Mouse (Mus musculus): ENCODE data around the gene Mrps18b. TPM values are rescaled to one million over a fixed set of nuclear protein-coding genes. Genes with fewer than 3 reads are reported as not detected.
A peak's percentile ranks its signal among the peaks of the same experiment; 100 is the strongest.

Gene Mrps18b
- polyA plus RNA-seq, 1 experiment from 2014 or later, result 83.4 TPM

DNA sequence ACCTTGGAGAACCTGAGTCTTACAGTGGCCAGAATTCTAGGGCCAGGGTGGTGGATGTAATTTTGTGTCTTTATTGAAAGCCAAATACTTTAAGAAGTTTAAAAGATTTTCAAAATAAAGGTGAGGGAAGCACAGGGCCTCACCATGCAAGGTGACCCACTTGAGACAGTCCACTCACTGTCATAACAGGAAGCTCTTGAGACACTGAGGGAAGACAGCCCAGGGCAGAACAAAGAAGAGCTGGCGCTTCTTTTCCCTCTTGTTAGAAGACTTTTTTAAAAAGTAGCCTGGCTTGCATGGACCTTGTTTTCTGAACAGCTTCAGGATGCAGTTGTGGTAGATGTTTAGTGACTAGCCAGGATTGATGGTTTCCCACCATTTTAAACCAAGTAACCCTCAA lies 4.2 kb upstream of the Mrps18b start:
- no peak for DNase-seq (ENCODE audit: low spot score)
- TF ChIP-seq EP300 (optimal IDR thresholded peaks at IDR 0.05) (no peak), CTCF (IDR thresholded peaks at IDR 0.05; ENCODE audit: low read depth) (no peak)
- Histone ChIP-seq H3K9me3 (ENCODE audit: control insufficient read depth, low read length) (no peaks in the 10 kb centered on the region), H3K27ac (replicated peaks) (peak overlapping the region; percentile 79), H3K36me3 (ENCODE audit: control insufficient read depth, insufficient read depth, low read length) (peaks cover 10% of the 10 kb centered on the region), H3K27me3 (ENCODE audit: control insufficient read depth, insufficient read depth, low read length) (no peaks in the 10 kb centered on the region), H3K4me2 (replicated peaks; ENCODE audit: low read depth) (peak overlapping the region; percentile 52; the same call in 1 of the 2 replicates), H3K9ac (ENCODE audit: low read length) (peak overlapping the region; percentile 31; the same call in 1 of the 2 replicates), H3K4me3 (ENCODE audit: low read depth, low read length) (no peak overlapping the region), H3K4me1 (replicated peaks; ENCODE audit: control insufficient read depth, insufficient read depth) (peaks cover 4% of the 10 kb centered on the region)
- no peak for ATAC-seq (ENCODE audit: low FRiP score, low TSS enrichment)
- WGBS, result 75% methylated on average over 1 of the region's 1 CpGs

DNA sequence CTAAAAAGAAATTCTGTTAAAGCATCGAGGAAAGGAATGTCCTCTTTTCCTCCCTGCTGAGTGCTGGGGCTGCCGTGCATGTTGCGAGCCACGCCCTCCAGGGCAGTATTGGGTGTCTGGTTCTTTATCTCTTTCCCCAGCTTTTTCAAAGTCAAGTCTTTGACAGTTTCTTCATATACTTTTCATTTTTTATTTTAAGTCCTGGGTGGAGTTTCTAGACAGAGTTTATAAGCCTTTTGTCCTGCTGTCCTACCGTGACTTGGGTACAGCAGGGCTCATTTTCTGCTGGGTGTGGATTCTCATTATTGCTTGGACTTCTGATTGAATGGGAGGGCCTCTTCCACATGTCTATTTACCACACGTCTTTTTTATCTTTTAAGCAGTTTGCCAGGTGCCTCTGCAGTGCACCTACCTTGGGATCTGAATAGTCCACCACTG lies 3.7 kb upstream of the Mrps18b start:
- Histone ChIP-seq H3K4me3 (ENCODE audit: low read depth, low read length) (0 out of 2 replicates have a peak overlapping the region, but pooled peaks have one; percentile 17), H3K27me3 (ENCODE audit: control insufficient read depth, insufficient read depth, low read length) (no peaks in the 10 kb centered on the region), H3K4me1 (replicated peaks; ENCODE audit: control insufficient read depth, insufficient read depth) (peaks cover 4% of the 10 kb centered on the region), H3K36me3 (ENCODE audit: control insufficient read depth, insufficient read depth, low read length) (peaks cover 5% of the 10 kb centered on the region), H3K9me3 (ENCODE audit: control insufficient read depth, low read length) (no peaks in the 10 kb centered on the region), H3K9ac (ENCODE audit: low read length) (peak overlapping the region; percentile 41; the same call in 1 of the 2 replicates), H3K4me2 (replicated peaks; ENCODE audit: low read depth) (peak overlapping the region; percentile 52), H3K27ac (replicated peaks) (peak overlapping the region; percentile 79; the same call in 1 of the 2 replicates)
- 28% methylated on average over 6 of the region's 6 CpGs for WGBS
- DNase-seq (ENCODE audit: low spot score), result no peak
- no peak for ATAC-seq (ENCODE audit: low FRiP score, low TSS enrichment)
- TF ChIP-seq EP300 (optimal IDR thresholded peaks at IDR 0.05), result no peak
- no peak for TF ChIP-seq CTCF (IDR thresholded peaks at IDR 0.05; ENCODE audit: low read depth)

DNA sequence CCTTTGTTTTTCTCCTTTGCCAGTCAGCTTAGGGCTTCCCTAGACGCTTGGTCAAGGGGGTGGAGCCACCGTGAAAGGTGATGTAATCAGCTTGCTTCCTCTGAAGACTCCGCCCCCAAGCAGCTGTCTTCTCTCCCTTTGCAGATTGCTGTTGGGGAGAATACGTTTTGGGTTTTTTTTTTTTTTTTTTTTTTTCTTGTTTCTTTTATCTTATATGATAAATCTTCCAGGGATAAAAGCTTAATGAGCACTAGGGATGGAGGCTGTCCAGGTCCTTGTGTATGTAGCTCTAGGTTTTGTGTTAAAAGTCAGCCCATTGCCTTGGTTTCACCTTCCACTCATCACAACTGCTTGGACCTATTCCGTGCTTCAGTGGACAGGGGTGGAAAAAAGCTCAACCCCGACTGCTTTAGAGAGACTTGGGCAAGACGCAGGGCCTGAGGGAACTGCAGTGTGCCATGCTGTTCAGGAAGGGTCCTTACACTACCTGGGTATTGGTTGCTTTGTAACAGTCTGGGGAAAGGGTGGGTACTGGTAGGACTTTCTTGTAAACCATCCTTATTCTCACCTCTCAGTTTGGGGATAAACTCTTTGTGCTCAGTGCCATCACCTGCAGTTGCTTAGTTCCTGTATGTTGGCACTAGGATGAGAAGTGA lies 3.0 kb upstream of the Mrps18b start:
- Histone ChIP-seq H3K27ac (replicated peaks) (peak overlapping the region; percentile 95), H3K9ac (ENCODE audit: low read length) (peak overlapping the region; percentile 41), H3K4me3 (ENCODE audit: low read depth, low read length) (peak overlapping the region; percentile 17; the same call in 1 of the 2 replicates), H3K4me1 (replicated peaks; ENCODE audit: control insufficient read depth, insufficient read depth) (peaks cover 4% of the 10 kb centered on the region), H3K4me2 (replicated peaks; ENCODE audit: low read depth) (peak overlapping the region; percentile 52), H3K9me3 (ENCODE audit: control insufficient read depth, low read length) (no peaks in the 10 kb centered on the region), H3K36me3 (ENCODE audit: control insufficient read depth, insufficient read depth, low read length) (peaks cover 2% of the 10 kb centered on the region), H3K27me3 (ENCODE audit: control insufficient read depth, insufficient read depth, low read length) (no peaks in the 10 kb centered on the region)
- TF ChIP-seq EP300 (optimal IDR thresholded peaks at IDR 0.05) (no peak), CTCF (IDR thresholded peaks at IDR 0.05; ENCODE audit: low read depth) (no peak)
- DNase-seq (ENCODE audit: low spot score) (peak; percentile 94), ATAC-seq (ENCODE audit: low FRiP score, low TSS enrichment) (peak; percentile 35)
- WGBS, result 7% methylated on average over 7 of the region's 7 CpGs

DNA sequence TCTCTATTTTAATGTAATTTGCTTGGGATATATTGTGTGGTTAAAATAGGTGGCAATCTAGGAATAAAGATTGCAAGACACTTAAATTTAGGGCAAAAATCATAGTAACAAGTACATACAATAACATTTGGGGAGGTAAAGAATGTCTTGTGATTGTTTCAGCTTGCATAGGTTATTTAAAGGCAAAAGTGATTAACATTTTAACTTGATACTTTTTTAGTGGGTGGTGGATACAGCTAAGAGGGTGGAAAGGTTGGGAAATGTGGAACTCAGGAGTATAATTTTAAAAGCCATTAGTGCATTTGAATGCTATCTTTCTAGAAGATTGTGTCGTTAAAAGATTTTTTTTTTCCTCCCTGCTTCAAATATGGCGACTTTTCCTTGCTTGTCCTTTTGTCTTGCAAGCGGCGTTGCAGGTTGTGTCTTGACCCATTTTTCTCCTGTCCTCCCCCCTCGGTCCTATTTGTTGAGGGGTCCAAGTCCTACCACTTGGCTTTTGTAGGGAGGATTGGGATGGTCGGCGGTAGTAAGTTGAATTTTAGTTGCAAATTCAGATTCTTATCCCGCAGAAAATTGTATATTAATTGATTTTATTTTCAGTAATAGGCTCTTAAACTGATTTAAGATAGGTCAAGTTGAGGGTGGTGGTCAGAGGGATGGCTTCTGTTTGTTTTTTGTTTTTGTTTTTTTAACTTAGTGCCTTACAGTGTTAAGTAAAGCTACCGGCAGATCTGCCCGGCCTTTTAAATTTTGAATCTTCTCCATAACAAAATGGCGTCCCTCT lies 2.3 kb upstream of the Mrps18b start:
- no peak for ATAC-seq (ENCODE audit: low FRiP score, low TSS enrichment)
- peak overlapping the region; percentile 80 for H3K9ac ChIP-seq (ENCODE audit: low read length)
- no peaks in the 10 kb centered on the region for H3K36me3 ChIP-seq (ENCODE audit: control insufficient read depth, insufficient read depth, low read length)
- H3K9me3 ChIP-seq (ENCODE audit: control insufficient read depth, low read length), result no peaks in the 10 kb centered on the region
- no peaks in the 10 kb centered on the region for H3K27me3 ChIP-seq (ENCODE audit: control insufficient read depth, insufficient read depth, low read length)
- H3K4me3 ChIP-seq (ENCODE audit: low read depth, low read length), result peak overlapping the region; percentile 75
- peaks cover 4% of the 10 kb centered on the region for H3K4me1 ChIP-seq (replicated peaks; ENCODE audit: control insufficient read depth, insufficient read depth)
- under 1% methylated on average over 11 of the region's 11 CpGs for WGBS
- H3K27ac ChIP-seq (replicated peaks), result peak overlapping the region; percentile 95
- peak; percentile 54 for DNase-seq (ENCODE audit: low spot score)
- H3K4me2 ChIP-seq (replicated peaks; ENCODE audit: low read depth), result peak overlapping the region; percentile 67
- TF ChIP-seq EP300 (optimal IDR thresholded peaks at IDR 0.05), result peak; percentile 54
- TF ChIP-seq CTCF (IDR thresholded peaks at IDR 0.05; ENCODE audit: low read depth), result no peak

DNA sequence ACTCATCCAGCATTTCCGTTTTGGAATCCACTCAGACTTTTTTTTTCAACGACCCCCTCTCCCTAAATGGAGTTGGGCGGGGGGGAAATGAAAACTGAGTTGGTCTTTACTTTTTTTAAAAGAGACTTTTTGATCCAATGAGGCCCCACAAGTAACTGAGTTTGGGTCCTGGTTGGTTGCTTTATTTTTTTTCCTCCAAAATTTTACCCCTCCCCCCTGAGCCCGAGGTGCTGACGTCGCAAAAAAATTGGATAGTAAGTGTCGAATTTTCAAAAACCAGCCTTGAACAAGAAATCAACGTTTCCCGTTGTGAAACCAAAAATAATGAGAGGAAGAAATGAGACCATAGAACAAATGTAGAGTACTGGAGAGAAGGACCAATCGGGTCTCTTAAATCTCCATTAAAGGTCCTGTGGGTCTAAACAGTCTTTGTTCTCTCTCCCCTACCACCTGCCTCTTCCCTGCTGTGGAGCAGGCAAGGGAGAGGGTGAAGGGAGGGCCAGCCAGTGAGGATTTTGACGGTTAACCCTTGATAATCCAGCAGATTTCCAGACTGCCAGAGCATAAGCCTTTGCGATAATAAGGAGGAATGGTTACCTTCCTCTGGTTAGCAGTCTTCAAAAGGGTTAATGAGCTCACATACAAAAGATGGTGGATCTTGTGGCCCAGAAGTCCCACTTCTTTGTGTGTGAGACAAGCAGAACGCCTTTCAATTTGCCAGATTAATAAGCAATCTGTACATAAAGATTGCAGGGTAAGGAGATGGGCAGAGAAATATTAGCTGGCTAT lies 1.5 kb upstream of the Mrps18b start:
- peak overlapping the region; percentile 95 for H3K27ac ChIP-seq (replicated peaks)
- WGBS, result 0% methylated on average over 13 of the region's 13 CpGs

More for the DNA sequence above, 1.5 kb upstream of the Mrps18b start:
- DNase-seq (ENCODE audit: low spot score) (peak; percentile 66), ATAC-seq (ENCODE audit: low FRiP score, low TSS enrichment) (peak; percentile 2; the same call in 1 of the 2 replicates)
- H3K4me2 ChIP-seq (replicated peaks; ENCODE audit: low read depth), result peak overlapping the region; percentile 67
- peak overlapping the region; percentile 75 for H3K4me3 ChIP-seq (ENCODE audit: low read depth, low read length)
- H3K36me3 ChIP-seq (ENCODE audit: control insufficient read depth, insufficient read depth, low read length), result no peaks in the 10 kb centered on the region
- H3K9me3 ChIP-seq (ENCODE audit: control insufficient read depth, low read length), result no peaks in the 10 kb centered on the region
- H3K27me3 ChIP-seq (ENCODE audit: control insufficient read depth, insufficient read depth, low read length), result no peaks in the 10 kb centered on the region
- no peak for TF ChIP-seq EP300 (optimal IDR thresholded peaks at IDR 0.05)
- no peak for TF ChIP-seq CTCF (IDR thresholded peaks at IDR 0.05; ENCODE audit: low read depth)
- peaks cover 4% of the 10 kb centered on the region for H3K4me1 ChIP-seq (replicated peaks; ENCODE audit: control insufficient read depth, insufficient read depth)
- peak overlapping the region; percentile 80 for H3K9ac ChIP-seq (ENCODE audit: low read length)

All from stomach, postnatal 0 days (tissue).